Comparison of ENCODE assay signal across 32 mouse cellular contexts in genomic region chr12:52497209-52497608, GRCm38 (mm10). TPM values are rescaled to one million over a fixed set of nuclear protein-coding genes. Genes with fewer than 3 reads are reported as not detected.
A peak's percentile ranks its signal among the peaks of the same experiment; 100 is the strongest.
DNase-seq lines count a peak whose midpoint lies in the region; ATAC-seq and TF ChIP-seq lines count a peak whose summit lies in the region.
"Had no signal": no experiment of that assay in that cellular context is flagged by ENCODE, and none has a peak within 500 bp of the region (broad histone marks: within the 10 kb centered on the region; RNA-seq: fewer than 3 reads in every experiment).

No protein-coding gene starts in this region.

- no peak overlapping the region for H3K27ac ChIP-seq in stomach, embryonic 15.5 days
- no peak overlapping the region for H3K27ac ChIP-seq in cerebellum, adult 2 months (ENCODE audit: insufficient read depth, low read length)
- H3K27ac ChIP-seq: embryonic facial prominence, embryonic 13.5 days; forebrain, embryonic 10.5 days; gastrocnemius, adult 2 months; heart, embryonic 13.5 days; hindbrain, embryonic 10.5 days; hindbrain, embryonic 15.5 days; kidney, embryonic 15.5 days; limb, embryonic 10.5 days; limb, embryonic 15.5 days; liver, embryonic 14.5 days; midbrain, embryonic 10.5 days; midbrain, embryonic 15.5 days; neural tube, embryonic 15.5 days had no signal

- TF ChIP-seq CTCF in cerebellum, adult 2 months (IDR thresholded peaks at IDR 0.05; ENCODE audit: borderline replicate concordance, insufficient read depth, low read depth, low read length), result no peak

- WGBS in large intestine, adult 2 months, result 22% methylated on average over 3 of the region's 3 CpGs
- 60% methylated on average over 3 of the region's 3 CpGs for WGBS in stomach, embryonic 15.5 days
- 87% methylated on average over 3 of the region's 3 CpGs for WGBS in cerebellum, adult 2 months

- no peak overlapping the region for H3K4me3 ChIP-seq in stomach, embryonic 15.5 days (replicated peaks)
- no peak overlapping the region for H3K4me3 ChIP-seq in cerebellum, adult 2 months (replicated peaks; ENCODE audit: insufficient read depth, low read depth, low read length)
- H3K4me3 ChIP-seq: embryonic facial prominence, embryonic 13.5 days; forebrain, embryonic 10.5 days; gastrocnemius, adult 2 months; heart, embryonic 13.5 days; hindbrain, embryonic 10.5 days; hindbrain, embryonic 15.5 days; kidney, embryonic 15.5 days; limb, embryonic 10.5 days; limb, embryonic 15.5 days; midbrain, embryonic 10.5 days; midbrain, embryonic 15.5 days; neural tube, embryonic 15.5 days had no signal

- no peaks in the 10 kb centered on the region for H3K27me3 ChIP-seq in stomach, embryonic 15.5 days (replicated peaks)
- no peaks in the 10 kb centered on the region for H3K27me3 ChIP-seq in cerebellum, adult 2 months (ENCODE audit: control insufficient read depth, insufficient read depth, low read length)
- H3K27me3 ChIP-seq: embryonic facial prominence, embryonic 13.5 days; heart, embryonic 13.5 days; hindbrain, embryonic 15.5 days; kidney, embryonic 15.5 days; limb, embryonic 15.5 days; midbrain, embryonic 15.5 days; neural tube, embryonic 15.5 days; Patski had no signal

- no peaks in the 10 kb centered on the region for H3K36me3 ChIP-seq in stomach, embryonic 15.5 days
- H3K36me3 ChIP-seq: embryonic facial prominence, embryonic 13.5 days; forebrain, embryonic 10.5 days; heart, embryonic 13.5 days; hindbrain, embryonic 10.5 days; hindbrain, embryonic 15.5 days; kidney, embryonic 15.5 days; limb, embryonic 10.5 days; limb, embryonic 15.5 days; midbrain, embryonic 10.5 days; midbrain, embryonic 15.5 days; neural tube, embryonic 15.5 days had no signal

- no peaks in the 10 kb centered on the region for H3K9me3 ChIP-seq in stomach, embryonic 15.5 days
- H3K9me3 ChIP-seq: embryonic facial prominence, embryonic 13.5 days; forebrain, embryonic 10.5 days; heart, embryonic 13.5 days; hindbrain, embryonic 10.5 days; hindbrain, embryonic 15.5 days; kidney, embryonic 15.5 days; limb, embryonic 10.5 days; limb, embryonic 15.5 days; midbrain, embryonic 10.5 days; midbrain, embryonic 15.5 days; neural tube, embryonic 15.5 days had no signal

- peak; percentile 77 for ATAC-seq in stomach, embryonic 15.5 days (ENCODE audit: insufficient read depth, low FRiP score, low read depth)
- ATAC-seq: forebrain, embryonic 16.5 days; midbrain, embryonic 15.5 days; Patski had no signal

- no peaks in the 10 kb centered on the region for H3K4me1 ChIP-seq in stomach, embryonic 15.5 days
- H3K4me1 ChIP-seq in cerebellum, adult 2 months (ENCODE audit: control insufficient read depth, insufficient read depth, low read length), result no peaks in the 10 kb centered on the region
- H3K4me1 ChIP-seq: limb, embryonic 15.5 days; midbrain, embryonic 15.5 days; neural tube, embryonic 15.5 days had no signal

- peak; percentile 29 for DNase-seq in urinary bladder, postnatal 14 days (ENCODE audit: low spot score)
- DNase-seq in urinary bladder, adult 2 months (ENCODE audit: low spot score), result no peak
- peak; percentile 87 for DNase-seq in large intestine, adult 2 months (ENCODE audit: low read depth, low spot score)
- no peak for DNase-seq in cerebellum, adult 2 months
- no peak for DNase-seq in thymus, postnatal 36 days
- no peak for DNase-seq in liver
- DNase-seq: adrenal gland, postnatal 25 days; cerebellum, adult 11-12 months; cerebellum, postnatal 10 days; gastrocnemius, adult 2 months; heart, postnatal 10 days; kidney, adult 18-20 months; kidney, postnatal 25 days; lung, embryonic 14.5 days; retina, postnatal 1 day; right cerebral cortex, postnatal 25 days; spleen, adult 18-20 months had no signal

- H3K4me2 ChIP-seq in stomach, embryonic 15.5 days, result no peak overlapping the region
- H3K4me2 ChIP-seq: embryonic facial prominence, embryonic 13.5 days; heart, embryonic 13.5 days; hindbrain, embryonic 15.5 days; kidney, embryonic 15.5 days; limb, embryonic 15.5 days; lung, embryonic 14.5 days; midbrain, embryonic 15.5 days; neural tube, embryonic 15.5 days had no signal

- no peak for TF ChIP-seq POLR2A in cerebellum, adult 2 months (IDR thresholded peaks at IDR 0.05; ENCODE audit: borderline replicate concordance, insufficient read depth, low read length)

- no peak overlapping the region for H3K9ac ChIP-seq in stomach, embryonic 15.5 days
- H3K9ac ChIP-seq: embryonic facial prominence, embryonic 13.5 days; heart, embryonic 13.5 days; hindbrain, embryonic 15.5 days; kidney, embryonic 15.5 days; limb, embryonic 15.5 days; liver, embryonic 14.5 days; lung, embryonic 14.5 days; midbrain, embryonic 15.5 days; neural tube, embryonic 15.5 days had no signal

RNA-seq across cellular contexts. Expression of gene Arhgap5, which starts 6.6 kb away (rescaled TPM):
- 26.6 and 29.3 TPM in 2 replicates for polyA plus RNA-seq in urinary bladder, adult 2 months (2012; rRNA removed)
- 5.3 and 9.0 TPM in 2 replicates for polyA plus RNA-seq in large intestine, adult 2 months (2012; rRNA removed)
- 40.0 and 41.7 TPM in 2 replicates for polyA plus RNA-seq in stomach, embryonic 15.5 days (2015; fragmentation: Nextera tagmentation; extraction: Ambion mirVana)
- 74.7 and 80.7 TPM in 2 replicates for polyA plus RNA-seq in cerebellum, adult 2 months (2012; rRNA removed)

Comparison
In these comparisons a context has a peak if more than half of its experiments do, and no peak if none do; other contexts are left out.
1. DNase-seq: peak in urinary bladder, postnatal 14 days (single experiment) and large intestine, adult 2 months (single experiment); none in urinary bladder, adult 2 months (single experiment), cerebellum, adult 2 months (0 of 2), thymus, postnatal 36 days (0 of 2) and liver (single experiment).